Comparison of ENCODE assay signal across 10 mouse cellular contexts in genomic region chr14:62855863-62856262, GRCm38 (mm10). TPM values are rescaled to one million over a fixed set of nuclear protein-coding genes. Genes with fewer than 3 reads are reported as not detected.
DNase-seq lines count a peak whose midpoint lies in the region; ATAC-seq and TF ChIP-seq lines count a peak whose summit lies in the region.
"Had no signal": no experiment of that assay in that cellular context is flagged by ENCODE, and none has a peak within 500 bp of the region (broad histone marks: within the 10 kb centered on the region; RNA-seq: fewer than 3 reads in every experiment).

No protein-coding gene starts in this region.

- no peak for TF ChIP-seq CTCF in liver, postnatal 0 days (IDR thresholded peaks at IDR 0.05; ENCODE audit: low read depth)

- H3K27me3 ChIP-seq in heart, embryonic 15.5 days: no peaks in the 10 kb centered on the region
- H3K27me3 ChIP-seq in liver, postnatal 0 days (ENCODE audit: insufficient read depth, low read length): no peaks in the 10 kb centered on the region
- H3K27me3 ChIP-seq in liver, embryonic 11.5 days (replicated peaks; ENCODE audit: control insufficient read depth, insufficient read depth, low read length): no peaks in the 10 kb centered on the region

- H3K9me3 ChIP-seq in heart, embryonic 15.5 days (replicated peaks): no peaks in the 10 kb centered on the region
- no peaks in the 10 kb centered on the region for H3K9me3 ChIP-seq in liver, postnatal 0 days (ENCODE audit: low read length)
- no peaks in the 10 kb centered on the region for H3K9me3 ChIP-seq in liver, embryonic 11.5 days (ENCODE audit: control insufficient read depth, low read length)
- H3K9me3 ChIP-seq: heart, embryonic 10.5 days had no signal

- H3K4me3 ChIP-seq in heart, embryonic 15.5 days: no peak overlapping the region
- no peak overlapping the region for H3K4me3 ChIP-seq in liver, postnatal 0 days (ENCODE audit: low read depth, low read length)
- no peak overlapping the region for H3K4me3 ChIP-seq in liver, embryonic 11.5 days (ENCODE audit: low read depth, low read length)
- no peak overlapping the region for H3K4me3 ChIP-seq in macrophage (ENCODE audit: inconsistent target)
- H3K4me3 ChIP-seq: heart, embryonic 10.5 days had no signal

- ATAC-seq in heart, embryonic 15.5 days (replicated peaks; ENCODE audit: insufficient number of reproducible peaks, insufficient read depth, low FRiP score, low read depth): no peak
- no peak for ATAC-seq in liver, postnatal 0 days
- ATAC-seq in liver, embryonic 11.5 days (replicated peaks; ENCODE audit: low FRiP score): no peak
- ATAC-seq: forebrain, embryonic 14.5 days had no signal

- TF ChIP-seq EP300 in liver, postnatal 0 days (IDR thresholded peaks at IDR 0.05; ENCODE audit: low read depth): no peak

- H3K27ac ChIP-seq in heart, embryonic 15.5 days: peak overlapping the region; percentile 41; the same call in 1 of the 2 replicates
- peak overlapping the region; percentile 29; the same call in 1 of the 2 replicates for H3K27ac ChIP-seq in liver, postnatal 0 days (ENCODE audit: low read depth)
- no peak overlapping the region for H3K27ac ChIP-seq in liver, embryonic 11.5 days (ENCODE audit: low read depth, low read length)
- H3K27ac ChIP-seq in macrophage: peak overlapping the region; percentile 91

- H3K36me3 ChIP-seq in heart, embryonic 15.5 days: no peaks in the 10 kb centered on the region
- no peaks in the 10 kb centered on the region for H3K36me3 ChIP-seq in liver, postnatal 0 days (replicated peaks; ENCODE audit: insufficient read depth, low read length)
- no peaks in the 10 kb centered on the region for H3K36me3 ChIP-seq in liver, embryonic 11.5 days (ENCODE audit: control insufficient read depth, insufficient read depth, low read length)
- peaks cover 33% of the 10 kb centered on the region for H3K36me3 ChIP-seq in macrophage (ENCODE audit: inconsistent target)

- 37% methylated on average over 3 of the region's 3 CpGs for WGBS in heart, embryonic 15.5 days
- WGBS in liver, postnatal 0 days (ENCODE audit: insufficient replicate concordance): 66% methylated on average over 3 of the region's 3 CpGs
- whole genome bisulfite sequencing in liver, embryonic 11.5 days: 73% methylated on average over 3 of the region's 3 CpGs
- 77% methylated on average over 3 of the region's 3 CpGs for WGBS in macrophage (ENCODE audit: missing documents)

- 0 out of 2 replicates have a peak overlapping the region, but pooled peaks have one; percentile 0 for H3K4me2 ChIP-seq in heart, embryonic 15.5 days
- H3K4me2 ChIP-seq in liver, postnatal 0 days (ENCODE audit: low read depth, low read length): no peak overlapping the region
- H3K4me2 ChIP-seq in liver, embryonic 11.5 days: no peak overlapping the region

- peaks cover 21% of the 10 kb centered on the region for H3K4me1 ChIP-seq in heart, embryonic 15.5 days (replicated peaks)
- peaks cover 5% of the 10 kb centered on the region for H3K4me1 ChIP-seq in liver, postnatal 0 days (ENCODE audit: insufficient read depth)
- 0 out of 2 replicates have a peak, but pooled peaks cover 3% of the 10 kb centered on the region for H3K4me1 ChIP-seq in liver, embryonic 11.5 days (replicated peaks; ENCODE audit: control insufficient read depth, insufficient read depth, low read length)

- intact Hi-C loops in heart, postnatal 14 days (cut with DNase I): no loop called here

- peak; percentile 38 for DNase-seq in adrenal gland, postnatal 10 days
- DNase-seq in adrenal gland, adult 2 months: no peak
- no peak for DNase-seq in heart, postnatal 14 days
- DNase-seq in liver, postnatal 0 days: no peak
- no peak for DNase-seq in liver, embryonic 11.5 days (ENCODE audit: low spot score)
- DNase-seq in embryo, embryonic 10 days (ENCODE audit: low spot score): no peak

- H3K9ac ChIP-seq in heart, embryonic 15.5 days: no peak overlapping the region
- no peak overlapping the region for H3K9ac ChIP-seq in liver, postnatal 0 days (replicated peaks)
- H3K9ac ChIP-seq in liver, embryonic 11.5 days (ENCODE audit: low read depth, low read length): no peak overlapping the region

- peaks cover 95% of the 10 kb centered on the region for H3K79me2 ChIP-seq in macrophage (ENCODE audit: inconsistent target)

RNA-seq across cellular contexts. Expression of gene Wdfy2, which starts 18.4 kb away (rescaled TPM):
- total RNA-seq in adrenal gland, postnatal 10 days (2021): 10 to 100 TPM; 25.5 to 29.0 TPM
- 10 to 100 TPM; 29.5 to 31.9 TPM for total RNA-seq in adrenal gland, adult 2 months (2021)
- polyA plus RNA-seq in adrenal gland, adult 2 months (2012; rRNA removed): 9.0 and 14.0 TPM in 2 replicates
- 3.0 and 4.8 TPM in 2 replicates for polyA plus RNA-seq in heart, embryonic 15.5 days (2015; fragmentation: Nextera tagmentation; extraction: Ambion mirVana)
- total RNA-seq in heart, postnatal 14 days (2021): 1 to 10 TPM; 8.1 to 8.6 TPM
- polyA plus RNA-seq in liver, postnatal 0 days (2015; fragmentation: Nextera tagmentation; extraction: Ambion mirVana): 1.7 and 2.0 TPM in 2 replicates
- 6.0 and 6.7 TPM in 2 replicates for polyA plus RNA-seq in liver, embryonic 11.5 days (2014; fragmentation: Nextera tagmentation; extraction: Ambion mirVana)
- 100 to 1,000 TPM; 188 to 417 (median 275) TPM for total RNA-seq in macrophage (2018; cell fraction: chromatin; rRNA removed)
- total RNA-seq in macrophage (2018; cell fraction: cytosol; rRNA removed): 100 to 1,000 TPM in 14 of 26 experiments, 10 to 100 TPM in 12; 81.4 to 123 (median 102) TPM
- total RNA-seq in macrophage (2018; cell fraction: nucleus; rRNA removed): 100 to 1,000 TPM; 184 to 344 (median 215) TPM
- polyA plus RNA-seq in macrophage (2018): 45.8 to 65.5 TPM (median 65.1 TPM) in 3 replicates
